Mouse (Mus musculus): ENCODE measurements at regions not wholly inside any gene's neighbourhood (a gene's known extent, or its start where the extent isn't known, plus 50 kb on each side); places are given as distances from the start of the nearest gene placed in this dataset.

- Histone ChIP-seq H3K9ac (ENCODE audit: low read length) (no peak overlapping the region), H3K4me1 (ENCODE audit: control insufficient read depth, insufficient read depth, low read length) (peaks cover 9% of the 10 kb centered on the region; the same call in 1 of the 2 replicates), H3K27ac (ENCODE audit: low read length) (no peak overlapping the region), H3K4me3 (replicated peaks; ENCODE audit: low read length) (no peak overlapping the region), H3K9me3 (replicated peaks; ENCODE audit: control insufficient read depth, low read length) (no peaks in the 10 kb centered on the region), H3K36me3 (ENCODE audit: control insufficient read depth, insufficient read depth, low read length) (no peaks in the 10 kb centered on the region), H3K4me2 (ENCODE audit: low read depth, low read length) (no peak overlapping the region), H3K27me3 (ENCODE audit: control insufficient read depth, insufficient read depth, low read length) (no peaks in the 10 kb centered on the region)
- WGBS = 50% methylated on average over 3 of the region's 3 CpGs
- no peak for ATAC-seq (ENCODE audit: insufficient read depth, low FRiP score)
These were observed 71.9 kb upstream of the Ptgfr start for GRCm38 (mm10) chr3:151909344-151909743.

DNA sequence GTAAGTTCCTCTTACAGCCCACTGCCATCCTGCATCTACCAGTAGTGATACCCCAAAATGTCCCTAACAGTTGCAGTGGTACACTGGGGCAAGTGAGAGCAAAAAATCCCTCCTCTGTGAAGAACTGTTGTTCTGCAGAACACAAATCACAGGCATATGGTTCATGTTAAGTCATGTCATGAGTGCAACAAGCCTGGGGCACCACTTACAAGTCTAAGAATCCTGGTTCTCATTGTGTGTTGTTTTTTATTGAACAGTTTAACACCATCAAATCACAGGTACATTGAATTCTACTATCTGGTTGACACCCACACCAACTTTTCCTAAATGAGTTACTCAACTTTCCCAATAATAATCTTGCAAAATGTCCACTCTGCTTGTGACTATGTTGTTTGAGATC, 71.5 kb upstream of the Ptgfr start:
- Histone ChIP-seq H3K4me3 (replicated peaks; ENCODE audit: low read length) (no peak overlapping the region), H3K4me1 (ENCODE audit: control insufficient read depth, insufficient read depth, low read length) (peaks cover 4% of the 10 kb centered on the region; the same call in 1 of the 2 replicates), H3K36me3 (ENCODE audit: control insufficient read depth, insufficient read depth, low read length) (no peaks in the 10 kb centered on the region), H3K27ac (ENCODE audit: low read length) (no peak overlapping the region), H3K4me2 (ENCODE audit: low read depth, low read length) (no peak overlapping the region), H3K9me3 (replicated peaks; ENCODE audit: control insufficient read depth, low read length) (no peaks in the 10 kb centered on the region), H3K9ac (ENCODE audit: low read length) (no peak overlapping the region), H3K27me3 (ENCODE audit: control insufficient read depth, insufficient read depth, low read length) (no peaks in the 10 kb centered on the region)
- ATAC-seq (ENCODE audit: insufficient read depth, low FRiP score) = no peak

- ATAC-seq (ENCODE audit: insufficient read depth, low FRiP score) = no peak
- Histone ChIP-seq H3K27ac (ENCODE audit: low read length) (no peak overlapping the region), H3K9ac (ENCODE audit: low read length) (no peak overlapping the region), H3K9me3 (replicated peaks; ENCODE audit: control insufficient read depth, low read length) (no peaks in the 10 kb centered on the region), H3K4me3 (replicated peaks; ENCODE audit: low read length) (no peak overlapping the region), H3K4me1 (ENCODE audit: control insufficient read depth, insufficient read depth, low read length) (peaks cover 9% of the 10 kb centered on the region; the same call in 1 of the 2 replicates), H3K27me3 (ENCODE audit: control insufficient read depth, insufficient read depth, low read length) (no peaks in the 10 kb centered on the region), H3K4me2 (ENCODE audit: low read depth, low read length) (no peak overlapping the region), H3K36me3 (ENCODE audit: control insufficient read depth, insufficient read depth, low read length) (no peaks in the 10 kb centered on the region)
- WGBS = 86% methylated on average over 4 of the region's 4 CpGs
These were observed 68.3 kb upstream of the Ptgfr start for GRCm38 (mm10) chr3:151905775-151906174.

DNA sequence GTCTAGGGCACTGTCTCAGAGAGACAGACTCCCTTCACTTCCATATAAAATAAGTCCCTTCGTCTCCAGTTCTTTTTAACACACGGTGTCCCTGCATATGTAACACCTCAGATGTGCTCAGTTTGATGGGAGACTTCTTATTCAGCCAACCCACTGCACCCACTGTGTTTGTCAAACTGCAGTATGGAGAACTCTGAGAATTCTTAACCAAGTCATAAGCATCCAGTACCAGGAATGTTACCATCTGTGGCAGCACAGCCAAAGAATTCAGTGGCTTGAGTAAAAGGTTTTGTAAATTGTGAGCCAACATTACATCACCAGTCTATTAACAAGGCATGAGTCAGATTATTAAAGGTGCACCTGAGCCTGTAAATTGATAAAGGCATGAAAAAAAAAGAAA, 65.7 kb upstream of the Ptgfr start:
- H3K36me3 ChIP-seq (ENCODE audit: control insufficient read depth, insufficient read depth, low read length) = no peaks in the 10 kb centered on the region
- H3K4me1 ChIP-seq (ENCODE audit: control insufficient read depth, insufficient read depth, low read length) = peaks cover 6% of the 10 kb centered on the region; the same call in 1 of the 2 replicates
- no peak overlapping the region for H3K4me3 ChIP-seq (replicated peaks; ENCODE audit: low read length)
- WGBS = 57% methylated on average over 2 of the region's 2 CpGs
- H3K9ac ChIP-seq (ENCODE audit: low read length) = no peak overlapping the region
- H3K4me2 ChIP-seq (ENCODE audit: low read depth, low read length) = no peak overlapping the region
- no peak for ATAC-seq (ENCODE audit: insufficient read depth, low FRiP score)
- no peak overlapping the region for H3K27ac ChIP-seq (ENCODE audit: low read length)
- H3K9me3 ChIP-seq (replicated peaks; ENCODE audit: control insufficient read depth, low read length) = no peaks in the 10 kb centered on the region
- no peaks in the 10 kb centered on the region for H3K27me3 ChIP-seq (ENCODE audit: control insufficient read depth, insufficient read depth, low read length)

GRCm38 (mm10) chr3:151902216-151902827, 64.9 kb upstream of the Ptgfr start:
- Histone ChIP-seq H3K4me3 (replicated peaks; ENCODE audit: low read length) (no peak overlapping the region), H3K36me3 (ENCODE audit: control insufficient read depth, insufficient read depth, low read length) (no peaks in the 10 kb centered on the region), H3K4me1 (ENCODE audit: control insufficient read depth, insufficient read depth, low read length) (peaks cover 6% of the 10 kb centered on the region; the same call in 1 of the 2 replicates), H3K4me2 (ENCODE audit: low read depth, low read length) (no peak overlapping the region), H3K27ac (ENCODE audit: low read length) (no peak overlapping the region), H3K27me3 (ENCODE audit: control insufficient read depth, insufficient read depth, low read length) (no peaks in the 10 kb centered on the region), H3K9ac (ENCODE audit: low read length) (no peak overlapping the region), H3K9me3 (replicated peaks; ENCODE audit: control insufficient read depth, low read length) (no peaks in the 10 kb centered on the region)
- ATAC-seq (ENCODE audit: insufficient read depth, low FRiP score) = no peak
- WGBS = 70% methylated on average over 13 of the region's 13 CpGs

DNA sequence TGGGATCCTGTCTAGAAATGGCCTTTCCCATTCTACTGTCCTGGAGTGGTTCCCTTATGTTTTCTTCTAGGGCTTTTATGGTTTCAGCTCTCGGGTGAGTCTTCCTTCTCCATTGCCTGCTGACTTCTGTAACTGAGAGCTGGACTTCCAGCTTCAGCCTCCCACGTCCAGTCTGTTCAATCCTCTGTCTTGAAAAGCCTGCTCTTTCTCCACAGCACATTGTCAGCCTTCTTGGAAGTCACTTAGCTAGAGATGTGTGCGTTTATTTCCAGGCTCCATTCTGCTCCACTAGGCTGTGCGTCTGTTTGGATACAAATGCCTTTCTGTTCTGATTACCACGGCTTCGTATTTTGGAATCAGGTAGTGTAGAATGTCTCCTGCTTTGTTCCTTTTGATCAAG, 62.2 kb upstream of the Ptgfr start:
- Histone ChIP-seq H3K36me3 (ENCODE audit: control insufficient read depth, insufficient read depth, low read length) (no peaks in the 10 kb centered on the region), H3K27ac (ENCODE audit: low read length) (no peak overlapping the region), H3K9ac (ENCODE audit: low read length) (no peak overlapping the region), H3K4me3 (replicated peaks; ENCODE audit: low read length) (no peak overlapping the region), H3K27me3 (ENCODE audit: control insufficient read depth, insufficient read depth, low read length) (no peaks in the 10 kb centered on the region), H3K4me1 (ENCODE audit: control insufficient read depth, insufficient read depth, low read length) (peaks cover 6% of the 10 kb centered on the region; the same call in 1 of the 2 replicates), H3K9me3 (replicated peaks; ENCODE audit: control insufficient read depth, low read length) (no peaks in the 10 kb centered on the region), H3K4me2 (ENCODE audit: low read depth, low read length) (no peak overlapping the region)
- WGBS = 72% methylated on average over 6 of the region's 6 CpGs
- no peak for ATAC-seq (ENCODE audit: insufficient read depth, low FRiP score)

DNA sequence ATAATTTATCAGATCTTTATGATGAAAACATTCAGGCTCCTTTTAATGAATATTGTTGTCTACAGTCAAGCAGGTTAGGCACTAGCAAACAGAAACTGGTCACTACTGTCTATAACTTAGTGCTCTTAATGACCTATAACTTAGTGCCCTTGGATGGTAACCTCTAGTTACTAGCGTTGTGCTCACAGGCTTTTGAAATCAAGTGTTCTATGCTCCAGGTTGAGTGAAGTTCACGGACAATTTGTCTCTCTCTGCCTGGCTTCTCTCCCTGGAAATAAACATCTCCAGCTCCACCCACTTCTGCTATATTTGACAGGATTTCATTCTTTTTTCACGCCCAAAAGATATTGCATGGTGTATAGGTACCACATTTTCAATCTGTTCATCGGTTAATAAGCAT, 61.7 kb upstream of the Ptgfr start:
- no peak for ATAC-seq (ENCODE audit: insufficient read depth, low FRiP score)
- 64% methylated on average over 4 of the region's 4 CpGs for WGBS
- H3K4me1 ChIP-seq (ENCODE audit: control insufficient read depth, insufficient read depth, low read length) = peaks cover 6% of the 10 kb centered on the region; the same call in 1 of the 2 replicates

GRCm38 (mm10) chr3:151896320-151896719, 58.9 kb upstream of the Ptgfr start:
- WGBS = 83% methylated on average over 6 of the region's 6 CpGs
- Histone ChIP-seq H3K9me3 (replicated peaks; ENCODE audit: control insufficient read depth, low read length) (no peaks in the 10 kb centered on the region), H3K27me3 (ENCODE audit: control insufficient read depth, insufficient read depth, low read length) (no peaks in the 10 kb centered on the region), H3K27ac (ENCODE audit: low read length) (no peak overlapping the region), H3K36me3 (ENCODE audit: control insufficient read depth, insufficient read depth, low read length) (no peaks in the 10 kb centered on the region), H3K4me1 (ENCODE audit: control insufficient read depth, insufficient read depth, low read length) (peaks cover 14% of the 10 kb centered on the region), H3K4me3 (replicated peaks; ENCODE audit: low read length) (no peak overlapping the region), H3K9ac (ENCODE audit: low read length) (no peak overlapping the region), H3K4me2 (ENCODE audit: low read depth, low read length) (no peak overlapping the region)
- no peak for ATAC-seq (ENCODE audit: insufficient read depth, low FRiP score)

More for the DNA sequence above, 61.7 kb upstream of the Ptgfr start:
- Histone ChIP-seq H3K9ac (ENCODE audit: low read length) (no peak overlapping the region), H3K9me3 (replicated peaks; ENCODE audit: control insufficient read depth, low read length) (no peaks in the 10 kb centered on the region), H3K36me3 (ENCODE audit: control insufficient read depth, insufficient read depth, low read length) (no peaks in the 10 kb centered on the region), H3K4me2 (ENCODE audit: low read depth, low read length) (no peak overlapping the region), H3K27ac (ENCODE audit: low read length) (no peak overlapping the region), H3K27me3 (ENCODE audit: control insufficient read depth, insufficient read depth, low read length) (no peaks in the 10 kb centered on the region), H3K4me3 (replicated peaks; ENCODE audit: low read length) (no peak overlapping the region)

DNA sequence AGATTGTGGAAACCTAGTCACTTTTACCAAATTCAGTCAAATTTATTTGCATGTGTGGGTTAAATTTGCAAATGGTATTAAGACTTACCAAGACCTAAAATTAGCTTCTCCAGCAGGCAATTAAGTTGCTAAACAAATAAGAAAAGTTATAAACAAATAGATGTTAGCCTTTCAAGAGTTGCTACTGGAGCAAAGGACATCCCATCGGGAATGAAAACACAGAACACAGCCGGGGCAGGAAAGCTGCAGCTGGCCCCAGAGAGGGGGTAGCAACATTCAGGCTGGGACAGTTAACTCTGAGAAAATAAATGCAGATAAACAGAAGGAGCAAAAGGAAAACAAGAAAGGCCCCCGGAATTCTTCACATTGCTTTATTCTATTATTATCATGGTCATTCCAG, 57.3 kb upstream of the Ptgfr start:
- Histone ChIP-seq H3K4me2 (ENCODE audit: low read depth, low read length) (no peak overlapping the region), H3K4me1 (ENCODE audit: control insufficient read depth, insufficient read depth, low read length) (peaks cover 14% of the 10 kb centered on the region), H3K9ac (ENCODE audit: low read length) (no peak overlapping the region), H3K27me3 (ENCODE audit: control insufficient read depth, insufficient read depth, low read length) (no peaks in the 10 kb centered on the region), H3K9me3 (replicated peaks; ENCODE audit: control insufficient read depth, low read length) (no peaks in the 10 kb centered on the region), H3K27ac (ENCODE audit: low read length) (no peak overlapping the region), H3K4me3 (replicated peaks; ENCODE audit: low read length) (no peak overlapping the region), H3K36me3 (ENCODE audit: control insufficient read depth, insufficient read depth, low read length) (no peaks in the 10 kb centered on the region)
- no peak for ATAC-seq (ENCODE audit: insufficient read depth, low FRiP score)
- 45% methylated on average over 3 of the region's 3 CpGs for WGBS
